Mouse (Mus musculus): ENCODE results near the gene Guca1b.

The Guca1b gene

GRCm38 (mm10) chr17:47385145-47385544 is at the start of gene Guca1b:
Gene Guca1b (plus strand): TSS chr17:47385393.
- no peak for DNase-seq (ENCODE audit: low spot score in 2 of 2)

DNA sequence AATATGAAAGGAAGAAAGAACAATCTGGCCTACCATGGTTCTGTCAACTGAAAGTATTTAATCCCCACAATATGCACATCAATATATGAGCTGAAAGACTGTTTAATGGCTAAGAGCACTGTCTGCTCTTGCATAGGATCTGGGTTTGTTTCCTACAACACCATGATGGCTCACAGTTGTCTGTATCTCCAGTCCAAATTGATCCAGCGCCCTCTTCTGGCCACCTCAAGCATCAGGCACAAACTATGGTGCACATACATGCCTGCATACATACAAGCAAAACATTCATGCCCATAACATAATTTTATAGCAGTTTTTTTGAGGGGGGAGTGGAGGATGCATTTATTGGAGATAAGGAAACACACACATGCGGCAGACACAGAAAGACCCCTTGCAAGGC is 42.1 kb upstream of the Guca1b start:
- no peak for DNase-seq (ENCODE audit: low spot score in 2 of 2)

GRCm38 (mm10) chr17:47349721-47350319 is 35.4 kb upstream of the Guca1b start:
- DNase-seq (ENCODE audit: low spot score in 2 of 2), result no peak

DNA sequence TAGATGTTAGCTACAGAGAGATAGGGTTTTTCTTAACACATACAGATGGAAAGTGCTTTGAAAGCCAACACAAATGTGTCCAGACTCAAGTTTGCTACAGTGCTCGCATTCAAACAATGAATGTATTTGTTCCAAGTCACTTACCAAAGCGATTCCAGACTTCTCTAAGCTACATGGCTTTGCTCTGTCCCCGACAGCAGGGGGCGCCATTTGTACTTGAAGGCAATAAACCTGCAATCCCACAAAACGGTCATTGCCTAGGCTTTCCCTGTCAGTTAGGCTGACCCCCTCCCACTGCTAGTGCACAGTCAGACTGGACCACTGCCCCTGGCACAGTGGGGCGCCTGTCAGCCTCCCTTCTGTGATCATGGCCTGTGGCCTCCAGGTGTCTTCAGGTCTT is 25.2 kb upstream of the Guca1b start:
- peak in 1 of 2 experiments; percentile 19 for DNase-seq (ENCODE audit: low spot score in 2 of 2)

DNA sequence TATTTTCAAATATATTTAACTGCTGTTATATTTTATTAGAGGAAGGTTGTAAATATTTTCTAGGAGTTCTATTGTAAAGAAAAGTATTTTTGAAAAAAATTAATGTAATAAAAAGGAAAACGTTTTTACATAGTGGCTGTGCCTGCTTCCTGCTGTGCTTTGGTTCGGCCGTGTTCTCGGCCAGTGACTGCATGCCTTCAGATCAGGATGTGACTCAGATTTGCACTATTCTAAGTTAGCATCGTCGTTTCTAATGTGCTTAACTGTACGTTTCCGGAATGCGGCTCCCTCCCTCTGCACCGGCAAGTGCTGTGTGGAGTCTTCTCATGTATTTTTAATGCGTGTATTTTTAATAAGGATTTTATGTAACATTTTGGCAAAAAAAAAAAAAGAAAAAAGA is 23.9 kb upstream of the Guca1b start:
- DNase-seq (ENCODE audit: low spot score in 2 of 2), result no peak

- peak; percentile 48 to 73 for DNase-seq (ENCODE audit: low spot score in 2 of 2)
Measured at GRCm38 (mm10) chr17:47368401-47369086, 16.6 kb upstream of the Guca1b start, which contains the start of gene Mrps10. Gene Mrps10 (plus strand): TSS chr17:47368887.

DNA sequence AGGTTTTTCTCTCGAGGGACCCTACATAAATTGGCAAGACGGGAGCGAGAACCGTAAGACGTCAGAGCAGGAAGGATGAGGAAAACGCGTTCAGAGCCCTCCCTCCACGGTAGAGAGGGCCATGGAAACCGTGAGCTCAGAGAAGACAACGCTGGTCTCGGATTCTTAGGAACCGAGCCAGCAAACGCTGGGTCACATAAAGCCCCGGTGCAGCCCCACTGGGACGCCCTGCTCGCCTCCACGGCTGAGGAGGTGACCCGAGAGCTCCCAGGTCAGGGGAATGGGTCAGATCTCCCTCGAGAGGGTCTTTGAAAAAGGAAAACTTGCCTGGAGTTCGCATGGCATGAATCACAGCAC is 16.1 kb upstream of the Guca1b start:
- DNase-seq (ENCODE audit: low spot score in 2 of 2), result no peak

DNA sequence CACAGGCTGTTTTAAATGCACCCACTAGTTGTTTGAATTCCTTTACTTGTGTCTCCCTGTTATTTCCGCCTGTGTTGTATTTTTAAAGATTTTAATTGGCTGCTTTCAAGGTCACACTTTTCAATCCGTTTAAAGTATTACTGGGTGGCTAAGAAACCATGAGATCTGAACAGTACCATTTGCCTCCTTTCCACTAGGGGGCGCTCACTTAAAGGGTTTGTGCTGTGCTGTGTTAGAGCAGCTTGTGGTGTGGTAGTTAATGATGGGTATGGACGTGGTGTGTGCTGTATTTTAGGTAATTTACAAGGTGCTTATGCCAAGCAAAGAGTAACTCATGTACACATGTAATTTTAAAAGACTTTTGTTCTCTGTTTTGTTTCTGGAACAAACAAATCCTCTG is 13.7 kb upstream of the Guca1b start:
- DNase-seq (ENCODE audit: low spot score in 2 of 2), result peak in 1 of 2 experiments; percentile 30

DNA sequence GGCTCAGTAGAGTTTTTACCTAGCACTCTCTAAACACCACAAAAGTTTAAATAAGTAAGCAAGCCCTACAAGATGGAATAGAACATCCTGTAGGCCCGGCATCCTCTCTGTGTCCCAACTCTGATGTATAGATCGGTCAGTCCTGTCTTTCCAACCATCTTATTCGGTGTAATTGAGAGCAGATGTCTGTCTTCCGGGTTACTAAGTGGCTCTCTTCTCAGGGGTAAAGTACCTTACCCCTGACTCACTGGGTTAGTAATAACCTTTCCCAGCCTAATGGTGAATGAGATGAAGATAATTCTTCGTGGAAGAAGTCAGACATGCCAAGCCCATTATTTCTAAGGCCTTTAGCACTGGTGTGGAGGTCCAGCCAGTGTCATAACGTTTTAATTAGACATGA is 11.2 kb upstream of the Guca1b start:
- no peak for DNase-seq (ENCODE audit: low spot score in 2 of 2)

DNA sequence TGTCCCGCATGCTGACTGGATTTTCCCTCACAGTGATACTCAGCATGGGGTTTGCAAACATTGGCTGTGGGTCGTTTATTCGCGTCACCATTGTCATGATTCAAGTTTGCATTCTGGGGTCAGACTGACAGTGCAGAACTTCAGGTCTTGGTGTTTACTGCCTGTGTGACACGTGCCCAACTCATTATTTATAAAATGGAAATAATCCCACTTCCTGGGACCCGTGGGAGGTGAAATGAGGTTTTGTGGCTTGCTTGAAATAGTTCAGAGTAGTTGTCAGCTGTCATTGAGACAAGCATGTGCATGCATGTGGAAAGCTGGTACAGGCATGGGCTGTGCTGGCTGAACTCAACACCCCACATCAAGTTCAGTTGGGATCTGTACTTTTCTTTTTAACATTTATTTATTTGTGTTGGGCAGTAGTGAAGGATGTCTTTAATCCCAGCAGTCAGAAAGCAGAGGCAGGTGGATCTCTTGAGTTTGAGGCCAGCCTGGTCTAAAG is 8.4 kb upstream of the Guca1b start:
- no peak for DNase-seq (ENCODE audit: low spot score in 2 of 2)

GRCm38 (mm10) chr17:47378133-47378532 is 7.1 kb upstream of the Guca1b start:
- DNase-seq (ENCODE audit: low spot score in 2 of 2), result no peak

GRCm38 (mm10) chr17:47381917-47382316 is 3.3 kb upstream of the Guca1b start:
- DNase-seq (ENCODE audit: low spot score in 2 of 2), result no peak

DNA sequence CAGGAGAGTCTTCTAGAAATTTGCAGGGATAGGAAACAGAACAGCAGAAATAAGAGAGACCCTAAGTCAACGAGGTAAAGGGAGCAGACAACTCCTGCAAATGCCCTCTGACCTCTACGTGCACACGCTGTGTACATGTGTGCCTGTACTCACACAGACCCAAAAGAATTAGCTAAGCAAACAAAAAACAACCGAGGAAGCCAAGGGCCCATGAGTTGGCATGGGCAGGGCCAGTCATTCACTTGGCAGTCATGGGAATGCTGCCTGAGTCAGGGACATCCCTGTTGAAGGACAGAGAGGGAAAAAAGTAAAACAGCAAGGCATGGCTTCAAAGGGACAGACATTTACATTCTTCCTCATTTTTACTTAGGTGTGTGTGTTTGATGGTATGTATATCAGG is 1.9 kb upstream of the Guca1b start:
- DNase-seq (ENCODE audit: low spot score in 2 of 2), result no peak

DNA sequence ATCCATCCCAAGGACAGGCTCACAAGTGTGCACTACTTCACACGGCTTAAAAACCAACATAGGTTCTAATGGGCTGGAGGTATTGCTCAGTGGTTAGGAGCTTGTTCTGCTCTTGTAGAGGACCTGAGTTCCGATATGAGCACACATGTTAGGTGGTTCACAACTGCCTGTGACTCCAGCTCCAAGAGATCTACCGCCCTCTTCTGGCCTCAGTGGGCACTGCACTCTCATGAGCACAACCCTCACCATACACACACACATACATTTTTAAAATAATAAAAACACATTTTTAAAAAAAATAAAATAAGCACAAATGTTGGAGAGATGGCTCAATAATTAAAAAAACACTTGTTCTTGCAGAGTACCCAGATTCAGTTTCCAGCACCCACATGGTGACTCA is 1.1 kb upstream of the Guca1b start:
- DNase-seq (ENCODE audit: low spot score in 2 of 2), result no peak

GRCm38 (mm10) chr17:47386649-47387048 is 1.5 kb downstream of the Guca1b start:
- DNase-seq (ENCODE audit: low spot score in 2 of 2), result peak in 1 of 2 experiments; percentile 55

DNA sequence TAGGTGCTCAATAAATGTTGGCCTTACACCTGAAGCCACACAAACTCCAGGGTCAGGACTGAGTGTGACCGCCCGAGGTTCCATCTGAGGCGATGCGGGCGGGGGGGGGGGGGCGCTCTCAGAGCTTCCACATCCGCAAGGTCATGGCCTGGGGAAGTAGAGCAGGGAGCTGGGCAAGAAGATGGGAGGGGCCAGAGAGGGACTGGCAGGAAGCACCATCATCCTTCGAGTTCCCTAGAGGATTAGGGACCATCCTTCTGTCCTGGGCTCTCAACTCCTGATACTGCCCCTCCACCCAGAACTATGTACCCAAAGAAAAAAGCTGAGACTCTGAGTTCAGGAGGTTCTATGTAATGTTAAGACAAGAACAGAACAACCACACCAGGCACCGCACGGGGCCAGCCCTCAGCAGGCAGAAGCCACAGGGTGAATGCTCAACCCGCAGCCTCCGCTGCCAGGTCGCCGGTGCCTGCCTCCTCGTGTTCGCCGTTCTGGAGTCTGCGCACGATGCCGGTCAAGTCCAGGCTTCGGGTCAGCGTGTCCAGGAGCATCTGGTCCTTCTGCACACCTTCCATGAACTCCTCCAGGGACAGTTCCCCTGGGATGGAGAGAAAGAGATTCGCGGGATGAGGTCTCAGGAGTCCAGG is 9.2 kb downstream of the Guca1b start:
- DNase-seq (ENCODE audit: low spot score in 2 of 2), result peak in 1 of 2 experiments; percentile 35

GRCm38 (mm10) chr17:47395376-47395913 is 10.3 kb downstream of the Guca1b start:
- peak; percentile 47 to 71 for DNase-seq (ENCODE audit: low spot score in 2 of 2)

- DNase-seq (ENCODE audit: low spot score in 2 of 2), result no peak
Measured at GRCm38 (mm10) chr17:47399091-47399490, 13.9 kb downstream of the Guca1b start.

DNA sequence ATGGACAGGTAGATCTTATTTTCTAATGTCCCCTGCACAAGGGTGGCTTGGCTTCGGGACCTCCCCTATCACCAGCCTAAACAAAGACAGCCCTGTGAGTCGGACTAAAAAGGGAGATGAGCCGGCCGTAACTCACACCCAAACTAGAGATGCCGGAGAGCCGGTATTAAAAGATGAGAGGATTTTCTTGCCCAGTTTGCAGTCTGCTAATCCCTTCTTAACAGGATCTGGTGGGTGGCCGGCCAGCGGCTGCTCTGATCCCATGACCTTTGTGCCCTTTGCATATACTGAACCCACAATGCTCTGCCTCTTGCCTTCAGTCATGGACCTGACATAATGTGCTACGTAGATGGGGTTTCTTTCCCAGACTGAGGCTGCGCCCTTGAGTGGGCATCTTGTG is 15.3 kb downstream of the Guca1b start, which contains the start of gene Guca1a:
Gene Guca1a, minus strand, starts transcription at position 134 of the 400 bp plus-strand sequence.
- DNase-seq (ENCODE audit: low spot score in 2 of 2), result no peak

DNA sequence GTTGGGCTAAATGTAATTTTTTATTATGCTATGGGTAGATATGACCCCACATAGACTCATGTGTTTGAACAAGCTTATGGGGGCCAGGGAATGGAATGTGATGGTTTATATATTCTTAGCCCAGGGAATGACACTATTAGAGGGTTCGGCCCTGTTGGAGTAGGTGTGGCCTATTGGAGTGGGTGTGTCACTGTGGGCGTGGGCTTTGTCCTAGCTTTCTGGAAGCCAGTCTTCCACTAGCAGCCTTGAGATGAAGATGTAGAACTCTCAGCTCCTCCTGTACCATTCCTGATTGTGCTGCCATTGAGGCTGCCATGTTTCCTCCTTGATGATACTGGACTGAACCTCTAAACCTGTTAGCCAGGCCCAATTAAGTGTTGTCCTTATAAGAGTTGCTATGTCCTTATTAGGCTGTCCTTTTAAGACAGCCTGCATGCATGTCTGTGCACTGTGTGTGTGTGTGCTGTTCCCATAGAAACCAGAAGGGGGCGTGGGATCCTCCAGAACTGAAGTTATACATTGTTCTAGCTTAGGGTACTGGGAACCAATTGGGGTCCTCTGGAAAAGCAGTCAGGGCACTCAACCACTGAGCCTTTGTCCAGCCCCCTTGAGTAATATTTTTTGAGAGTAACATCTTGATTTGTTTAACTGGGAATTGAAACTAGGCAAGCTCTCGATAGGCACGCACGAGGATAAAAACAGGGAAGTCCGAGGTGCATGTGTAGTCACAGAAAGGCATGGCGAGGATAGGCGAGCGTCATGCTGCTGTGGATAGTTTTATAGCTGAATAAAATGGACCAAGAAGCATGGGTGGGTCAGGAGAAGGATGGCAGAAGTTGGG is 22.7 kb downstream of the Guca1b start:
- DNase-seq (ENCODE audit: low spot score in 2 of 2), result no peak

- peak; percentile 53 to 65 for DNase-seq (ENCODE audit: low spot score in 2 of 2)
Measured at GRCm38 (mm10) chr17:47408558-47408898, 23.3 kb downstream of the Guca1b start.

Measured in urinary bladder, adult 18-20 months (tissue).